Mouse (Mus musculus): ENCODE data around the gene Ear6. TPM values are rescaled to one million over a fixed set of nuclear protein-coding genes. Genes with fewer than 3 reads are reported as not detected.
"Not testable (repeated sequence)": the region's sequence is repeated elsewhere in the genome, so short reads cannot be mapped to it uniquely, and the experiment has no call there.

Ear6 gene
- total RNA-seq (2021) = not detected

DNA sequence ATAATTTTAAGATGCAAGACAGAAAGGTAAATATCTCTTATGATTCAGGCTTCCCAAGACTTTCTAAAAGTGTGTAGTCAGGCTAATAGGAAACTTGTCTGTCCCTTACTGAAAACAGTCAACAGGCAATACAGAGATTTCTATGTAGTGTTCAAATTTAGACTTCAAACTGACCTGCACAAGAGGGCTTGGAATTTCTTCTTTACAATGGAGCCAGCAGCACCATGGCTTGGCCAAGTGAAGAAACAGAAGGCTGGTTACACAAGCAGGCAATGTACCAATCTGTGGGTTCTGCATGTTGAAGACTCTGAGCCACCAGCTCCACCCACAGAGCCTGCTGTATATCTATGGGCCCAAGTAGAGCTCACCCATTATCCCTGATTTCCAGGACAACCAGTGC, at the start of gene Ear6:
Gene Ear6 (plus strand): TSS at position 301 of the 400 bp plus-strand sequence.
- DNase-seq = no peak

DNA sequence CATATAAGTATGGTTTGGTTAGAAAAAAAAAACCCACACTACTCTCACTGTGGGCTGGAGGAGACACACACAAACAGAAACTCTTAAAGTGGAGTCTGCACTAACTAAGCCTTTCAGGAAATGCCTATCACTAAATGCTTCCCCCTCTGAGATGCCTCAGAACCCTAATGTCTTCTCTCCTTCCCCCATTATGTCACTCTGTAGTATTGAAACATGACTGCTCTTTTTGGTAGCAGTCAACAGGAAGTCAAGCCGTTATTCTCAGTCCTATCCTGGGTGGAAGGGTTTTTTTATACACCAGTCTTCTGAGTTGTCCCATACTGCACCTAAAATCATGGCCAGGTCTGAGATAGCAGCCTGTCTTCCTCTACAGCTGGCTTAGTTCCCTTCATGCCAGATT, 26.9 kb upstream of the Ear6 start:
- no peak for DNase-seq

DNA sequence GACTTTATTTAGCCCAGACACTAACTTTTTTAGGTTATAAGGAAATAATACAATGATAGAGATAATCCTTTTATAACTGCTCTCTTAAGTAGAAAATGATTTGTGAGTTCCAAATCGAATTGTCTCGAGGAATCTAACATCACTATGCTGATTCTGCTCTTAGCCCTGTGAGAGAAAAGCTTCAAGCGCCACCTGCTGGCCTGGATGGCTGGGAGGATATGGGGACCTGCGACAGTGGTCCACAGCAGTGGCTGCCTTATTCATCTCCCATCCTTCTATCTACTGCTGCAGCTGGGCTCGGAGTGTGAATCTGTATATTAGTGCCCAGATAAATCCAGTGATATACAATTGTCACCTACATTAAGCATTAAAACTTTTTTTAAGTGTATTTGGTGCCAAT, 25.7 kb upstream of the Ear6 start:
- DNase-seq = not testable (repeated sequence)

DNA sequence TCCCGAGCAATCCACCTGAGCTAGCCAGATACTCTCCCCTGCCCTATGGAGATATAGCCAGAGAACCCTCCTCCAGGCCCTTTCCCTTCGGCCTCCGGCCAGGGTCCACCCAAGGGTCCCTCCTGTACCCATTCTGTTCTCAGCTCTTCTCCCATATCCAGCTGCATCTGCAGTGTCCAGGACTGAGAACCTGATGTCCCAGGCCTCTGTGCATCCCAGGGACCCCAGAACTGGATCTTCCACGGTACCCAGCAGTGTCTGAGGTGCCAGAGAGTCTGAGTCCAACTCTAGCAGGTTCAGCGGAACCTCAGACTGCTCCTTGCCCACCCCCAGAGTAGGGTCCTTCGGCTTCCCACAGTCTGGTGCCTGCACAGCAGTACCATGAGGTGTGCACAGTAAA, 24.3 kb upstream of the Ear6 start:
- DNase-seq = no peak

DNA sequence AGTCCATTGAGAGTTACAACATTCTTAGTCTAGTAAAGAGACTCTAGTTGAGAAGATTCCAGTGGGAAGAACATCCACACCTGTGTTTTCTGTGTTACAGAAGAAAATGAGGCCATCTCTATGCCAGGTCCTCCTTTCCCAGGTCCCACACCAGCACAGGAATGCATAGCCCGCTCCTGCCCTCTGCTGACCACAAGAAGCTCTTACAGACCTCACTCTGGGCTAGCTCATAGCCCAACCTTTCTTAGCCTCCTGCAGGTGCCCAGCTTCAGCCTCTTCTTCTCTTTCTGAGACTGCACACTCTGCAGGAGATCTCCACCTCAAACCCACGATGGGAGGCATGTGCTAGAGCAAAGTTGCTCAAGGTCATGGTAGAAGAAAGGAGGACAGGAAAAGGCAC, 15.0 kb upstream of the Ear6 start:
- DNase-seq = not testable (repeated sequence)

DNA sequence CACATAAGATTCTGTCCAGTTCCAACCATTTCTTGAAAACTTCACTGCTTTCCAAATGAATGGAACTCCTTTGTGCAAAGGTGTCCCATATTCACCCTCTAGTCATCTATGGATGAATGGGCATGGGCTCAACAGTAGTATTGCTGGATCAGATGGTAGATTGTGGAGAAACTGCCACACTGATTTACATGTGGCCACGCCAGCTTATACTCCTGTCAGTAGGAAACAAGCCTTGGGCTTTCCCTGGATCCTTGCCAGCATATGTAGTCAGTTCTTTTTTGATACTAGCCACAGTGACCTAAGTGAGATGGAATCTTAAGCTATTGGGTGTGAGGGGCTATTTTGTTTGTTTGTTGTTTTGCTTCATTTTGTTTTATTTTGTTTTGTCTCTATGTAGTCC, 11.2 kb upstream of the Ear6 start:
- DNase-seq = no peak

DNA sequence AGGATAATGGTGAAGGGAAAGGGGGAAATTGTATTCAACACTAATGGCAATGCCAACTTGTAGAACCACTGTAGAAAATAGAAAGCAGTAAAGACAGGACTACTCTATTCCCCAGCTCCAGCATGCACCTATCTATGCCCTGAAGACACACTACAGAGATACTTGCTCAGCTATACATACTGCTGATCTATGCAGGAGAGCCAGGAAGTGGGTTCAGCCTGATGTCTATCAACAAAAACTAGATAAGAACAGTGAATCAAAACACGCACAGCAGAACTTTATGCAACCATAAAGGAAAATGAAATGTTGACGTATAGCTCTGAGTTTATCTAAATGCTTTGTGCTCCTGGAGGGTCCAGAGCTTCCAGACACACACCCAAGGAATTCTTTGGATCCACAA, 10.7 kb upstream of the Ear6 start:
- DNase-seq = no peak

DNA sequence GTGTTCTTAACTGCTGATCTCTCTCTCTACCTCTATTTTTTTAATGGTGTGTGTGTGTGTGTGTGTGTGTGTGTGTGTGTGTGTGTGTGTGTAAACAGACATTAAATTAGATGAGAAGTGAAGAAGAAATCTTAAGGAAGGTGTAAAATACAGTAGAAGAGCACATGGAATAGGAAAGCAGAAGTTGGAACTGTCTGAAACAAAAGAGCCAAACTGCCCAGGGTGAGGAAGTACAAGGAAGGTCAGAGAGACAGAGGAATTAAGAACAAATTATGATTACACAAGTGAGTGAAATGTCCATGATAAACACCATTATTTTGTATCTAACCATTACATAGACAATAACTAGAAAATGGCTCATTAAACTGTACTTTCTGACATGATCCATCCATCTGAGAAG, 9.6 kb upstream of the Ear6 start:
- DNase-seq = no peak

DNA sequence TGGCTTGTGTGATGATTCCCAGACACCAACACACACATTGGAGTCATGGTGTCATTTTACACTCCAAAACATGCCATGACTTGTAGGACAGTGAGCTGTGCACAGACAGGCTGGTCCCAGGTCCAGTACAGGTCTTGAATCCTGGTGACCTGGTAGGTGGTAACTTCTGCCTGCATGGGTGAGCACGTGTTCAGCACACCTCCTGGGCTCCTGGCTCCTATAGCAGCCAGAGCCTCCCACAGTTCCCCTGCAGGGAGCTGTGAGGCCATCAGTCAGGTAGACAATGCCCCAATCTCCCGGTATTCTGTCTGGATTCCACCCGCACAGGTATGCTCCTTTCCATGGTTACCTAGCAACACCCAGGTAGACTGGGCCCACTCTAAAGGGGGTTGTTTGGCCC, 6.9 kb upstream of the Ear6 start:
- no peak for DNase-seq

DNA sequence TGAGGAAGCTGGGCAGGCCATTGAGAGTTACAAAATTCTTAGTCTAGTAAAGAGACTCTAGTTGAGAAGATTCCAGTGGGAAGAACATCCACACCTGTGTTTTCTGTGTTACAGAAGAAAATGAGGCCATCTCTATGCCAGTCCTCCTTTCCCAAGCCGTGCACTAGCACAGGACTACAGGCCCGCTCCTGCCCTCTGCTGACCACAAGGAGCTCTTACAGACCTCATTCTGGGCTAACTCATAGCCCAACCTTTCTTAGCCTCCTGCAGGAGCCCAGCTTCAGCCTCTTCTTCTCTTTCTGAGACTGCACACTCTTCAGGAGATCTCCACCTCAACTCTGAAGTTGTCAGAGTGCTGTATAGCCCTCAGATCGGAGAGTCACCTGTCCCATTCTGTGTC, 2.5 kb upstream of the Ear6 start:
- DNase-seq = not testable (repeated sequence)

DNA sequence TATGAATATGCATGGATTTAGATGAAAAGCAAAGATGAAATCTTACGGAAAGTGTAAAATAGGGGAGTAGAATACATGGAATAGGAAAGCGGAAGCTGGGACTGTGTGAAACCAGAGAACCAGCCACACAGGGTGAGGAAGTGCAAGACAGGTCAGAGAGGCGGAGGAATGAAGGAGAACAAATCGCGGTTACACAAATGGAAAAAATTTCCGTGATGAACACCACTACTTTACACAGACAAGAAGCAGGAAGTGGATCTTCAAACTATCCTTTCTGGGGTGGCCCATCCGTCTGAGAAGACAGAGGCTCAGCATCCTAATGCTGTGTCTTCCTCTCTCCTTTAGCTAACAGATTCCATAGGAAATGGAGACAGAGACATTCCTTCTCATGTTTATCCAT, 1.8 kb downstream of the Ear6 start:
- DNase-seq = not testable (repeated sequence)

DNA sequence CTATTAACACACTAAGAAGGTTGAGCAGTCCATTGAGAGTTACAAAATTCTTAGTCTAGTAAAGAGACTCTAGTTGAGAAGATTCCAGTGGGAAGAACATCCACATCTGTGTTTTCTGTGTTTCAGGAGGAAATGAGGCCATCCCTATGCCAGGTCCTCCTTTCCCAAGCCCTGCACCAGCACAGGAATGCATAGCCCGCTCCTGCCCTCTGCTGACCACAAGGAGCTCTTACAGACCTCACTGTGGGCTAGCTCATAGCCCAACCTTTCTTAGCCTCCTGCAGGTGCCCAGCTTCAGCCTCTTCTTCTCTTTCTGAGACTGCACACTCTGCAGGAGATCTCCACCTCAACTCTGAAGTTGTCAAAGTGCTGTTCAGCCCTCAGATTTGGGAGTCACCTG, 10.1 kb downstream of the Ear6 start:
- not testable (repeated sequence) for DNase-seq

DNA sequence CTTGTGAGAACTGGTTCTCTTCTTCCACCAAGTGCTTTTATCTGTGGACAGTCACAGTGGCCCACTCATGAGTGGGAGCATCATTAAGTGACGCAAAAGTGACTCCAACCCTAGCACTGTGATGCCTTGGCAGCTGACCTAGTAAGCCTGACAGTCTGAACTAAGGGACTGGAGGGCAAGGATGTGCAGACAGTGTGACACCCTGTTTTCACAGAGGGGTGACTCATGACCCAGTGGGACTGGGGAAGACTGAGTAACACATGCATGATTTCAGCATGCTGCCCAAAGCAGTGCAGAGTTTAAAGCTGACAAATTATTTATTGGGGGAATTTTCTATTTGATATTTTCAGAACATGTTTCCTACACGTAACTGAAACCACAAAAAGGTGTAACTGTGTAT, 17.3 kb downstream of the Ear6 start:
- no peak for DNase-seq

DNA sequence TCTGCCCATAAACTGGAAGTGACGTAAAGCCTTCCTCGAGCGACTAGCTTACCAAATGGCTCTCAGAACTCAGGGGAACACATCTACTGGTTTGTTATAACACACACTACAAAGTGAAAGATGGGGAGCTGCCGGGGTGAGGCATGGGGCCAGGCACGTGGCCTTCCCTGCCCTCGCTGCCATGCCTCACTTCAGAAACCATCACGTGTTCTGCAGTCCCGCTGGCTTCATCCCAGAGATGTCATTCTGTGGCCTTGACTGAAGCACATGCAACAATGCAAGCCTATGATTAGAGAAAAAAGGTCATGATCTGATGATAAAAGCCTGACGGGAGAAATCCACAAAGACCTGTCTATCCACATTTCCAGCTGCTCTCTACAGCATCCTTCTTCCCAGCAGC, 18.2 kb downstream of the Ear6 start:
- no peak for DNase-seq

DNA sequence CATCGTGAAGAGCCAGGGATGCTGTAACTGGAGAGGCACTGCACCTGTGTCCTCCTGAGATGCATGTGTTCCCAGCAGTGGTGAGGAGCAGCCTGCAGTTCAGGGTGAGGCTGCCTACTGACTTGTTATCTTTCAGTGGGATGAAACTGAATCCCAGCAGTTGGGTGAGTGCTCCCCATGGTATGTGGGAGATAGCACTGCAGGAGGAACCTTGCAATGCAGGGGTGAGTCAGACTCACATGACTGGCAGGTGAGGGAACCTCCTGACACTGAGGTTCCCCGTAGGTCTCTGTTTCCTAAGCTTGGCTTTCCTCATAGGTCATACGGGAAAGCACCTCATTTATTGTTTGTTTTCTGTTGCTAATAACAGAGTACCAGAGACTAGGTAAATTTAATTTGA, 24.0 kb downstream of the Ear6 start:
- DNase-seq = no peak

DNA sequence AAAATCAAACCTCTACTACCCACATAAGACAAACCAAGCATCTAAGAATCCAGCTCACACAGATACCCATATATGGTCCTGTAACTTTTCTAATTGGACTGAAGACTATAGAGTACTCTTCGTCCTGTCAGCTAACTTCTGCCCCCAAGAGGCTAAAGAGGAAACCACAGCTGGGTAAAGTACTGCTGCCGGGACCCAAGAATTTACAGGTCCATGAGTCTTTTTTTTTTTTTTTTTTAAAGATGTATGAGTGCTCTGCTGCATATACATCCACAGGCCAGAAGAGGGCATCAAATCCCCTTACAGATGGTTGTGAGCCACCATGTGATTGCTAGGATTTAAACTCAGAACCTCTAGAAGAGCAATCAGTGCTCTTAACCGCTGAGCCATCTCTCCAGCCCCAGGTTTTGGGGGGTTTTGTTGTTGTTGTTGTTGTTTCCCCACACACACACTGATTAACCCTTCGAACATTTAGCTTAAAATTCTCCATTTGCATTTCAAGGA, 30.1 kb downstream of the Ear6 start:
- peak in 1 of 2 experiments; percentile 17 for DNase-seq

DNA sequence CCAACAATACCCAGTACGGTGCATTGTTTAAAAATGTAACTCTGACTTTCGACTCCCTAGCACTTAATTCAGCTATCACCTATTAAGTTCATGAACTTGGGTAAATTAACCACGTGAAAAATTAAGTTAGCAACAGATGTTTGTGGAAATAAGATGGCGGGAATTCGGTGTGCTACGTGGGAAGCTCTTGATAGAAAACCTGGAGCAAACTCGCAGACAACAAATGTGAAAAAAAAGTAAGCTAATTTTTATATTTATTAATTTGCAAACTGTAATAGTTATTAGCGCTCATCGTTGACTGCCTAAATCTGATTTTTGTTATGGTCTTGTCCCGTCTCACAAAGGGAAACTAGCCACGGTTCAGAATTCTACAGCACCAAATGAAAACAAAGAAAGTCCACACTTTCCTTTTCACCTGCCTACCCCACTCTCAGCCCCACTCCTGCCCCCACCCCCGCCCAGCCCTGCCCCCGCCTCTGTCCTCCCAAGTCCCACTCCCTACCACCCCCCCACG, 30.6 kb downstream of the Ear6 start:
- no peak for DNase-seq

DNA sequence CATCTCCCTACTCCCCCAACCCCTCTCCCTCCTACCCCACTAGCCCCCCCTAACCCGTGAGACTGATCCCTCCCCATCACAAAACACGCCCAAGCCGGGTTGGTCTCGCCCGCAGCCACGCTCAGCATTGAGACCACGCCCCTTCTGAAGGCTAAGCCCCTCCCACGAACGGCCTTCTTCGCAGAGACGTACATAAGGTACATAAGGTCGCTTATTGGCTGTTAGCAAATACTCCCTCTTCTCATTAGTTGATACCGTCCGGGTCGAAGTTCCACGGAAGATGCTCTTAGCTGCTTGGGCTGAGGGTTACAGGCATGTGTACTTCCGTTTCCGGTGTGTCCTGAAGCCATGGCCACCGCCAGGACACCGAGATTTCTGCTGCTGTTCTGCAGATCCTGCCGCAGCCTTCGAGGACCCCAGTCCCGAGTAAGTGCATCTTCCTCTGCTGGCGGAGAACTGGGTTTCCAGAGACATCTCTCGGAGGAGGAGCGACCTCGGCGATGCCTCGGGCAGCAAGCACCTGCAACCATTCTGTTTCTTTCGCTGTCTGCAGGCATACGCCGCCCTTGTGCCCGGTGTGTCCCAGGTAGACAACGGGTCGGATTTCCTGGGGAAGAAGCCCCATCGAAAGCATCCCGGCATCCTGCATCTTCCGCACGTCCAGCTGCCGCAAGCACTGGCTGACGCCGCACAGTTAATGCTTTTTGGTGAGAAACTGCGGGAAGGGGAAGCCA, 31.3 kb downstream of the Ear6 start, which contains the start of gene Mettl17:
Gene Mettl17 (plus strand): TSS at position 245 of the 734 bp plus-strand sequence.
- peak; percentile 85 to 89 for DNase-seq

DNA sequence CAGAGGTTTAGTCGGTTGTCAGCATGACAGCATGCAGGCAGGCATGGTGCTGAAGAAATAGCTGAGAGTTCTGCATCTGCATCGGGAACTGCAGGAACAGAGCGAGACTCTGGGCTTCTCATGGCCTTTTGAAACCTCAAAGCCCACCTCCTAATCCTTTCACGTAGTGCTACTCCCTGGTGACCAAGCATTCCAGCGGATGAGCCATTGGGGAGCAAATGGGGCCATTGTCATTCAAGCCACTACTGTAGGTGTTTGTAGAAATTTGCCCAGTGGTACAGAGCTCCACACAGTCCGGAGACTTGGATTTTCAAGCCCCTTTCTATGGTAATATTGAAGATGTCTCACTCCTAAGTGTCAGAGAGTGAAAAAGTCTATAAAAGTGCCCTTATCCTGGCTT, 32.6 kb downstream of the Ear6 start:
- DNase-seq = no peak

DNA sequence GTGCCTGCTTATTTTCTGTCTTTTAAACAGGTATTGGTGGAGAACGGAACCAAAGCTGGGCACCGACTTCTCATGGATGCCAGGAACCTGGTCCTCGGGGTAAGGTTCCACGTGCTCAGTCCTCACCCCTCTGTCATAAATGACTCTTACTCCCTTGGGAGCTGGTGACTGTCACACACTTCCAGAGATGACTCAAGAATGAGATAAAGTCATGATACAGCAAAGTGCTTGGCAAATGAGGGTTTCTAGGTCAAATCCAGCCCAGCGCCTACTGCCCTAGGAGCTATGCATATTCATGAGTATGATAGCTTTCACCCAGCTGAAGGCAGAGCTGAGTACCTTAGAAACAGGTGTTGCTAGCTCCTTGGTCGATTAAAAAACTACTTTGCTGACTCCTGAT, 36.3 kb downstream of the Ear6 start:
- no peak for DNase-seq

DNA sequence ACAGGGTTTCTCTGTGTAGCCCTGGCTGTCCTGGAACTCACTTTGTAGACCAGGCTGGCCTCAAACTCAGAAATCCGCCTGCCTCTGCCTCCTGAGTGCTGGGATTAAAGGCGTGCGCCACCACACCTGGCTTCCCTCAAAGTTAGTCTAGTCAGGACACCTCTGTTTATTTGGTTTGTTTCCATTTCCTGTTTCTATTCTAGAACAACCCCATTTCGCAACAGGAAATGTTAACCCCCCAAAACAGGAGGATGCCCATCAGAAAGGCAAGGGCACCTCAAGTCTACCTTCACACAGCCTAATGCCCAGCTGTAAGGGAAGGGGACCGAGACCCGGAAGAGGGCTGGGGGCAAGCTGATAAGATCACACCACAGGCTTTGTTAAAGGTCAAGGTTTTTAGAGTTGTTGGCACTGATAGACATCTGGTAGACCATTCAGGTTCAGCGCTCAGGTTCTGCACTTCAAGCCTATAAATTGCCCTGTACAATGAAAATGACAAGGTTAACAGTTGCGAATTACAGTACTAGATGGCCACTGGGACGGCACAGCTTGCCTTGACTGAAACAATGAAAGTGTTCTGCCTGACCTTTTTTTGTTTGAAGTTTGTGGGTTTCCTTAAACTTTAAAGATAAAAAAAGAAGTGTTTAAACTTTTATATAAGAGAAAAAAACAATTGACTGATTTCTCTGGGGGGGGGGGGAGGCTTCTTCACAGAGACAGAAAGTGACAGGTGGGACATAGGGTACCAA, 38.9 kb downstream of the Ear6 start, which contains the start of gene Slc39a2:
Gene Slc39a2 (plus strand): TSS at position 699 of the 749 bp plus-strand sequence.
- no peak for DNase-seq

DNA sequence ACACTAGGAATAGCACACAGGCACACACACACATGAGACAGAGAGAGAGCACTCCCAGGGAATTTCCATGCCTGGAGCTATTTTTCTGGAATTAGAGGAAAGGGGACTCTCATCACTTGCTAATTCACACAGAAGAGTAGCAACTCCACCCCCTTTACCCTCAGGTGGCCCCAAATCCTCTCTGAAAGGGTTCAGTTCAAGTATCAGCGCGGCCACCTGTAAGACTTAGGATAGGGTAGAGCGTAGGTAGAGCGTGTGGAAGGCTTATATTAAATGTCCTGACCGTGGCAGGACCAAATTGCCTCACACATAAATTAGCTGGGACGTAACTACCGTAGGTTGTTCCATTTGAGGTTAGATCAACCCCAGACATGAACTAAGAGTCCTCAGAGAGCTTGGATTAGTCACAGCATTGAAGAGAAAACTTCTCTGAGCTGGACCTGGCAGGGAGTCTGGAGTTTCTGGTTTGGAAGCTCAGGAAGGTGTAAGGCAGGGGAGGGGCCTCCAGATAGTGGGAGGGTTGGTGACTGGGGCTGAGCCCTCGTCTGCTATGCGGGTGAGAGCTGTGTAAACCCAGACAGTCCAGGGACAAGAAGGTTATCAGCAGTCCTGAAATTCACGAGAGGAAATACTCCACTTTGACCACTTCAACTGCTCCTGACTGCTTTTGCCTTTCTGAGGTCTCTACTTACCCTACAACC, 39.7 kb downstream of the Ear6 start:
- no peak for DNase-seq

DNA sequence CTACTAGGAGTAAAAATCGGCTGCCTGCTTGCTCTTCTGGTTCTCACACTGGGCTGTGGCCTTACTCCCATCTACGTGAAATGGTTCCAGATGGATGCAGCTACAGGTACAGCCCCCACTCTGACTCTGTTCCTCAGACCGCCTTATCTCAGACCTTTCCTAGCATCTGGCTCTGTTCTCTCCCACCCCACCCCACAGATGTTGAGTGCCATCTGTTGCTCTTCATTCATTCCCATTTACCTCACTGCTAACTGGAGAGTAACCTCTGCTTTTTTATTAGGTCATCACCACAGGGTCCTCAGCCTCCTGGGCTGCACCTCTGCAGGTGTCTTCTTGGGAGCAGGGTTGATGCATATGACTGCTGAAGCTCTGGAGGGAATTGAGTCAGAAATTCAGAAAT, 40.3 kb downstream of the Ear6 start:
- no peak for DNase-seq
